Mouse (Mus musculus) cortical plate, adult 2 months (tissue): ENCODE data around the gene Coq7. TPM values are rescaled to one million over a fixed set of nuclear protein-coding genes. Genes with fewer than 3 reads are reported as not detected.

ENCODE experiments used
- H3K27ac ChIP-seq: fragments of 200-500 bp; 2 replicates; pipeline ENCODE4 v1.5.1; 2012; ENCODE audit warnings: low read length, control low read depth, inconsistent platforms; ENCODE audit not compliant: insufficient read depth
- H3K4me1 ChIP-seq: fragments of 200-500 bp; 2 replicates; pipeline ENCODE4 v1.6.1; 2011; ENCODE audit warnings: low read length; ENCODE audit not compliant: control insufficient read depth, insufficient read depth
- H3K4me3 ChIP-seq: fragments of 200-500 bp; 2 replicates; pipeline ENCODE4 v1.5.1; 2011; ENCODE audit warnings: mild to moderate bottlenecking, low read length, control low read depth; ENCODE audit not compliant: insufficient read depth
- CTCF ChIP-seq: fragments of 200-500 bp; IDR thresholded peaks from 2 replicates; pipeline ENCODE4 v1.5.1; 2011; ENCODE audit warnings: mild to moderate bottlenecking, control low read depth, low read length; ENCODE audit not compliant: insufficient read depth; ENCODE audit errors: extremely low read depth
- POLR2A ChIP-seq: fragments of 200-500 bp; IDR thresholded peaks from 2 replicates; pipeline ENCODE4 v1.6.1; 2011; ENCODE audit warnings: mild to moderate bottlenecking, low read length, control low read depth; ENCODE audit not compliant: insufficient read depth; ENCODE audit errors: extremely low read depth
- polyA plus RNA-seq: library from polyadenylated mRNA; depleted of rRNA; stranded (reverse); fragments of >200 nt; gene quantifications from 2 replicates; pipeline ENCODE4 v1.2.3, GENCODE M21; 2012; rRNA removed

Gene Coq7
- polyA plus RNA-seq, 1 experiment: 54.5 TPM

DNA sequence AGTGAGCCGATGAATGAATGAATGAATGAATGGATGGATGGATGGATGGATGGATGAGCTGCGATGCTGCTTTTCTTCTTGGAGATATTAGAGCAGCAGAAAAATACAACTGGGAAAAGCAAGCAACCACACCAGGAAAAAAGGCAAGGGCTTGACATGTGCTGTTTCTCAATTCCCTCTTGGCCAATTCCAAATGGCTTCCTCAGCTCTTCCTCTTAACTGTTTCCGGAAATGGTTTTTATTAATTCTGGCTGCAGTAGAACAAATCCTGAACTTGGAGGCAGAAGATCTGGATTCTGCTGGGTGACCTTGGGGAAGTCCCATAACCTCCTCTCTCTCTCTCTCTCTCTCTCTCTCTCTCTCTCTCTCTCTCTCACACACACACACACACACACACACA lies 65.1 kb downstream of the Coq7 start:
- Histone ChIP-seq H3K4me3 (no peak overlapping the region), H3K4me1 (no peaks in the 10 kb centered on the region), H3K27ac (no peak overlapping the region)
- no peak for TF ChIP-seq POLR2A
- TF ChIP-seq CTCF: no peak

DNA sequence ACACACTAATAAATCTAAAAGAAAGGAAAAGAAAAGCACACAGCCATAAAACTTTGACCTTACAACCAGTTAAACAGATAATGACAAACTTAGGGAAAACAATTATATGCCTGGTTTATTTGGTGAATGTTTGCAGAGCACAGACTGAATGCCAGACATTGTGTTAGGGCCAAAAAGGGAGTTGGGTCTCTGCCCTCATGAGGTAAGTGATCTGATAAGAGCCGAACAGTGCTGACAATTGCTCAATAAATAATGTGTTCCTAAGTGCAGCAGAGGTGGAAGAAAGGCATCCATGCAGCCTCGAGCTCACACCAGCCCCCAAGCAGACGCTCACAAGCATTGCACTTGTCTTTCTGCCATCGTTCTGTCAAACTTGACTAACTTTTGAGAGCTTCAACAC lies 68.7 kb downstream of the Coq7 start:
- TF ChIP-seq POLR2A (no peak), CTCF (no peak)

DNA sequence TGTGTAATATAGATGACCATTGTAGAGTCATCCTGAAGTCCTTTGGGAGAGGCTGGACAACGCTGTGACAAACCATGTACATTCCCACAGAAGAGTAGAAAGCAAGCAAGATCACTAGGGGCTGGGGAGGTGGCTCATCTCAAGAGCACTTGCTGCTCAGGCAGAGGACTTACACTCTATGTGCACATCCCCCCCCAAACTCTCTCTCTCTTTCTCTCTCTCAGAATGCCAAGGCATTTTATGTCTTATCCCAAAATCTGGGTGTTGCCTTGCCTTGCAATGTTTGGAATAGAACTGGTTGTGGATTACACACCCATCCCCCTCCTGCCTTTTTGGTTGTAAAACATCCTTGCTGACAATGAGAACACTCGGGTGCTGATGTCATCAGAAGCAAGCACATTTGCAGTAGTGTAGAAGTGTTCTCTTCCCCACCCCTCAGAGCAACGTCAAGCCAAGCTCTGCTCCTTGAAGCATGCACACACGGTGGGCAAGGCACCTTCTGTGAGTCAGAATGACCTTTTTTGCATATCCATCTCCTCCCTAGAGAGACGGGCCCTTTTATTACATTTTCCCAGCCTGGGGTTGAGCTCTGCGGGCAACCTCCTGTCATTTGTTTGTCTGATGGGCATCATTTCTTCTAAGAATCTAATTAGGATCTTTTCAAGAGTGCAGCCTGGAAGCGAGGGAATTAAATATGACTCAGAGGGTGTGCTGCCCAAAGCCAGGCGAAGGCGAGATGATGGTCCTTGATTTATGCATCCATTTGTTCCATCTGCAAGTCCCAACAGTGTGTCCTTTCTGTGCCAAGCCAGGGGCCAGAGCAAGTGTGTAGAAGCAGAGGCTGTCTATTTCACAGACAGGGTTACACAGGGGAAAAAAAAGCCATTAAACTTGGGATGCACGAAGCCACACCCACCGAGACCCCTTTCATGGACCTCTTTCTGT lies 70.1 kb downstream of the Coq7 start:
- Histone ChIP-seq H3K4me1 (no peaks in the 10 kb centered on the region), H3K4me3 (no peak overlapping the region), H3K27ac (no peak overlapping the region)
- TF ChIP-seq CTCF: no peak
- TF ChIP-seq POLR2A: no peak

More for the DNA sequence above, 68.7 kb downstream of the Coq7 start:
- Histone ChIP-seq H3K4me3 (no peak overlapping the region), H3K4me1 (no peaks in the 10 kb centered on the region), H3K27ac (no peak overlapping the region)

DNA sequence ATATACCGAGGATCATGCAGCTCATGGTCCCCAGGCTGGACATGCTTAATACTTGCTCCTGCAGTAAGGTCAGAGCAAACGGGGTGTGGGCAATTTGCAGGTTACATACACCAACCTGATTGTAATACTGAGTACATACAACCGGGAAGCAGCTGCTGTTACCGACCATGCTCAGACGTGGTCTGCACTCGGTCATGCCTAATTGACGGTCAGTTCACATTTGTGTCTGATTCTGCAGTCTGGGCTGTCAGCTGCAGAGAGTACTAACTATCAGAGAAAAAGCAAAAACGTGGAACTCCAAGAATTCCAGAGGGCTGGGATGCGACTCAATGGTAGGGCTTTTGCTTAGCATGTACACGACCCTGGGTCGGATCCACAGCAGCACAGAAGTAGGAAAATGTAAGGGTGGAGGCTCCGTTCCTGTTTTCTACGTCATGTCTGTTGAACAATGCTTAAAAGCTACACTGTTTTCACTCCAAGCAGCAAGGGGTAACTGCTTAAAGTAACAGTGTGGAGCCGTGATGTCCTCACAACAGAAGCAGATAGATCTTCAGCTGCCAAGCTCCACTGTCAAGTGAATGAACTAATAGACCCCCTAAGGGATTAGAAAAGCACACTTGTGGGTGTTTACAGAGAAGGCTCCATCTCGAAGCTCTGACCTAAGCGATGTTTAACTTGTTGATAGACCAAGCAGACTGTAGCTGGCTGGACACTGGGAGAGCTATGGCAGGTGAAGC lies 71.6 kb downstream of the Coq7 start:
- H3K4me1 ChIP-seq: no peaks in the 10 kb centered on the region
- TF ChIP-seq POLR2A (no peak), CTCF (no peak)

More for the DNA sequence above, 71.6 kb downstream of the Coq7 start:
- no peak overlapping the region for H3K4me3 ChIP-seq
- H3K27ac ChIP-seq: no peak overlapping the region

Other genes starting within 250 kb of the Coq7 start
- gene Syt17, start 85.1 kb downstream of the Coq7 start, polyA plus RNA-seq: 55.1 and 55.8 TPM in 2 replicates
- gene Itpripl2, start 41.4 kb downstream of the Coq7 start, polyA plus RNA-seq: 2.6 and 2.7 TPM in 2 replicates
- 12.9 and 14.1 TPM in 2 replicates for gene Tmc7, start 51.4 kb upstream of the Coq7 start, polyA plus RNA-seq
- gene Tmc5, start 63.9 kb upstream of the Coq7 start, polyA plus RNA-seq: 0.15 and 0.19 TPM in 2 replicates
- gene Gde1, start 172.4 kb upstream of the Coq7 start, polyA plus RNA-seq: 407 and 416 TPM in 2 replicates
- 54.9 and 56.4 TPM in 2 replicates for gene Ccp110, start 179.2 kb upstream of the Coq7 start, polyA plus RNA-seq
- gene Vps35l, start 206.9 kb upstream of the Coq7 start, polyA plus RNA-seq: 55.8 and 57.4 TPM in 2 replicates